Mouse (Mus musculus): ENCODE data around the gene Avpr1b.
A peak's percentile ranks its signal among the peaks of the same experiment; 100 is the strongest.

Gene Avpr1b

GRCm38 (mm10) chr1:131598905-131599304, at the start of gene Avpr1b:
TSS of gene Avpr1b (plus strand) at chr1:131599239.
- no peak for DNase-seq

DNA sequence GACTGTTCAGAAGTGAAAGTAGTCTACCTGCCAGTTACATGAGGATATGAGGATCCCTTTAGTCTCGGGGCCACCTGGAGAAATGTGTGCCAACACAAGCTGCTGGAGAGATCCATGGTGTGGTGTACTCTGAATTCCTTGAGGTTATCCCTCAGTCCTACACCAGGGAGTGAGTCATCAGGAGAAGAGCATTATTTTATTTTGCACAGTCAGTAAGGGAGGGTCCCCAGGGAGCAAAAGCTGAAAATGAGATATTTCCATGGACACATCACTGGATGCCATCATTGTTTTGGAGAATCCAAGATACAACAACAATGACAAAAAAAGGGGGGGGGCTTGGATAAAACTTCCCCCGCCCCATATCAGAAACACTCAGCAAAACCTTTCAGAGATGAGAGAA, 47.1 kb upstream of the Avpr1b start:
- DNase-seq, result no peak

DNA sequence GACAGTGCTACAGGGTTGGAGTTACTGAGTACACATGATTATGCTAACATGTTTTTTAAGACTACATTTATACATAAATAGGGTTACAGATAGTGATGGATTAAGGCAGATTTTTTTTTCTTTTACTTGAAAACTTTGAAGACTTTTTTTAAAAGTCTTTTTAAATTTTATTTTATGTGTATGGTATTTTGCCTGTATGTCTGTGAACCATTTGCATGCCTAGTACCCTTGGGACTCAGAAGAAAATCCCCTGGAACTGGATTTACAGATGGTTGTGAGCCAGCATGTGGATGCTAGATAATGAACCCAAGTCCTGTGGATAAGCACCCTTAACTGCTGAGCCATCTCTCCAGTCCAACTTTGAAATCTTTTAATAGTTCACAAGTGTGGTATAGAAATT, 45.6 kb upstream of the Avpr1b start:
- no peak for DNase-seq

DNA sequence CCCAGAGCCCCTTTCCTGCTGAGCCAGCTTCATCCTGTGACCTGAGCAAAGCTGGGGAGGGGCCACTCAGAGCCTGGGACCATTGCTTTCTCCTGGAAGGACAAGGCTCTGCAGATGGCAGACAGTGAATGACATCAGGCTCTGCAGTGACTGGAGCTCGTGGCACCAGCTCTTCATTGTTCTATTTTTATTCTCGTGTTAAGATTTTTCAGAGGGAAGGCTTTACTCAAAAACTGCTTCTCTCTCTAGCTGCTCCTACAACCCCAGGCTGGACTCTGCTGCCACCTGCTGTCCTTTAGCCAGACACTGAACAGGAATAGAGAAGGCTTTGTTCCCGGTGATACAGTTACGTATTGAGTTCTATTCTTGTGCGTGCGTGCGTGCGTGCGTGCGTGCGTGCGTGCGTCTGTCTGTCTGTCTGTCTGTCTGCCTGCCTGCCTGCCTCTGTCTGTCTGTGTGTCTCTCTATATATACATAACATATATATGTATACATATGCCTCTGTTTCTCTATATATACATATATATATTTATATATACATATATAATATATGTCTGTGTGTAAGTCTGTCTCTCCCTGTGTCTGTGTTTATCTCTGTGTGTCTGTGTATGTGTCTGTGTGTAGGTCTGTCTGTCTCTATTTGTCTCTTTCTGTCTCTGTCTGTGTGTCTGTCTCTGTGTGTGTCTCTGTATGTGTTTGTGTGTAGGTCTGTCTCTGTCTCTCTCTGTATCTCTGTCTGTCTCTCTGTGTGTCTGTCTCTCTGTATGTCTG, 43.8 kb upstream of the Avpr1b start:
- peak; percentile 41 to 50 for DNase-seq

DNA sequence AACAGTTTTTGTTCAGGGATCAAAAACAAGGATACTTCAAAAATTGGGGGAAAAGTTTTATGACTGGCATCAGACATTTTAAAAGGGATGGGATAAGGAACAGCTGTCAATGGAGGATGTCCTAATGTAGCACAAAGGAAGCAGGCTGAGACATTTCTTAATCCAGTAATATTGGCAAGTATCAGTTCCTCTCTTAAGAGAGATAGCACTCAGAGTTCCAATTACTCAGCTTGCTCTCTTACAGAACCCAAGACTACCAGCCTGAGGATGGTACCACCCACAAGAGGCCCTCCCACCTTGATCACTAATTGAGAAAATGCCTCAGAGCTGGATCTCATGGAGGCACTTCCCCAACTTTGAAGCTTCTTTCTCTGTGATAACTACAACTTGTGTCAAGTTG, 38.5 kb upstream of the Avpr1b start:
- no peak for DNase-seq

- DNase-seq, result no peak
Observed at GRCm38 (mm10) chr1:131562081-131562480, 37.0 kb upstream of the Avpr1b start.

GRCm38 (mm10) chr1:131566056-131566455, 33.0 kb upstream of the Avpr1b start:
- DNase-seq, result peak; percentile 31 to 63

DNA sequence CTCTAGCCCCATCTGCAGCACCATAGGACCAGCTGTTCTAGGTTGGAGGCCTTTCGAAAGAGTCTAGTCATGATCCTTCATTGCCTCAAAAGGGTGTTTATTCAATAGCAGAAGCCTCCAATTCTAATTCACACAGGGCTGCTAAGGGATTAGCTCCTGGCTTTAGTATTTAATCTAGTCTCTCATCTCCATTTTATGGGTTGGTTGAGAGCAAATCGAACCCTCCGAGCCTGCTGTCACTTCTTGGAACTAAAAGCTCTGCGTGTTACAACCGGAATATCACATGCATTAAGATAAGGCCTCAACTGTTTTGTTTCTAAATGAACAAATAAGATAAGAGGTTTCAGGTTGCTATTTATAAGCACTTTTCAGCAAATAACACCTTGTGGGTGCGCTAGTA, 29.3 kb upstream of the Avpr1b start:
- DNase-seq, result no peak

GRCm38 (mm10) chr1:131570391-131570790, 28.6 kb upstream of the Avpr1b start:
- no peak for DNase-seq

DNA sequence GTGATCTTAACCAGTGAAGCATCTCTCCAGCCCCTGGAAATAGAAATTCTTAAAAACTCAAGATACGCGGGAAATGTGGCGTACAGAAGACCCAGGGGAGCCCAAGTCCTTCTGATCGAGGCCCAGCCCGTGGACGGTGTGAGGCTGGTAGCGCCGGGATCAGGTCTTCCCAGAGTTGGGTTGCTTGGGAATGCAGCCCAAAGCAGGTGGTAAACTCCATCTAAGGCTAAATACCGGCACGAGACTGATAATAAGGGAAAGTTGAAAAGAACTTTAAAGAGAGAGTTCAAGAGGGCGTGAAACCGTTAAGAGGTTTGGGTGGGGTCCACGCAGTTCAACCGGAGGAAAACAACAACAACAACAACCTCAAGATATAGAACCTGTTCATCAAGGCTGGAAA, 25.3 kb upstream of the Avpr1b start:
- DNase-seq, result no peak

- no peak for DNase-seq
Observed at GRCm38 (mm10) chr1:131578943-131579680, 19.9 kb upstream of the Avpr1b start.

GRCm38 (mm10) chr1:131580389-131580788, 18.6 kb upstream of the Avpr1b start:
- DNase-seq, result no peak

- no peak for DNase-seq
Observed at GRCm38 (mm10) chr1:131583598-131583997, 15.4 kb upstream of the Avpr1b start.

- DNase-seq, result no peak
Observed at GRCm38 (mm10) chr1:131586836-131587235, 12.2 kb upstream of the Avpr1b start.

GRCm38 (mm10) chr1:131600314-131600713, 1.3 kb downstream of the Avpr1b start:
- no peak for DNase-seq

DNA sequence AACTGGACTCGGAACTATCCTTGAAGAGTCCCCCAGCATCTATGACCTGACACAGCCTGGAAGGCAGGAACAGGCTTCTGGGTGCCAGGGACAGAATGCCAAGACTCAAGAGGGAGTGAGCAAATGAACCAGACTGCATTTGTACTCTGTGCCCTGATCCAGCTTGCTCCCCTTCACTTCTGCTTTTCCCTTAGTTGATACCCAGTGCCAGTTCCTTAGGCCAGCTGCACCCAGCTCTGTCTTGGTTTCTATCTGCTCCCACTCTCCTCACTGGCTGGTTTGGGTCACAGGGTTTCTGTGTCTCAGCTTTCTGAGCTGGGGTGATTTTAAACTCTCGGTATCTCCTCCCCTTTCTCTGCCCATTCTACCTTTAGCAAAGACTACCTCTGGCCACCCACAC, 7.7 kb downstream of the Avpr1b start:
- DNase-seq, result no peak

DNA sequence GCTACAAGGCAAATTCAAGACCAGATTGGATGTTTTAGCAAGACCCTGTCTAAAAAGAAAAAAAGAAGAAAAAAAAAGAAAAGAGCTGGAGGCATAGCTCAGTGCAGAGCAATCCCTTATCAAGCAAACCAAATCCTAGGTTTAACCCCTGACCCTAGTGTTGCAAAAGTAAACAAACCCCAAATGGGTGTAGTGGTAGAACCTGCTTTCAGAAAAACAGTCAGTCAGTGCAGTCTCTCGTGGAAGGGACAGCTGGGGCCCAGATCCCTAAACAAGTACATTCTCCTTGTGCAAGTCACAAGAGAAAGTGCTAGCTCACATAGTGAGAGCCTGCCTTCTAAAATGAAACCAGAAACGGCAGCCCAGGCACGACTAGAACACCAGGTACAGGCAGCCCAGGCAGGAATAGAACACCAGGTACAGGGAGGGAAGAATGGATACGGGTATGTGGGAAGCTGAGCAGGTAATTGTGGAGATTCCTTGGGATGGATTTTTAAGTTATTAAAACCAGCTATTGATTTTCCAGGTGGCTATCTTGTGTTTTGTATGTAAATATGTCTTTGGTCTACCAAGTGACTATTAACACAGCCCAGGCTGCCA, 13.6 kb downstream of the Avpr1b start:
- DNase-seq, result peak in 1 of 2 experiments; percentile 9

GRCm38 (mm10) chr1:131613361-131614133, 14.5 kb downstream of the Avpr1b start:
- peak; percentile 50 to 57 for DNase-seq

GRCm38 (mm10) chr1:131614641-131615040, 15.6 kb downstream of the Avpr1b start:
- DNase-seq, result no peak

DNA sequence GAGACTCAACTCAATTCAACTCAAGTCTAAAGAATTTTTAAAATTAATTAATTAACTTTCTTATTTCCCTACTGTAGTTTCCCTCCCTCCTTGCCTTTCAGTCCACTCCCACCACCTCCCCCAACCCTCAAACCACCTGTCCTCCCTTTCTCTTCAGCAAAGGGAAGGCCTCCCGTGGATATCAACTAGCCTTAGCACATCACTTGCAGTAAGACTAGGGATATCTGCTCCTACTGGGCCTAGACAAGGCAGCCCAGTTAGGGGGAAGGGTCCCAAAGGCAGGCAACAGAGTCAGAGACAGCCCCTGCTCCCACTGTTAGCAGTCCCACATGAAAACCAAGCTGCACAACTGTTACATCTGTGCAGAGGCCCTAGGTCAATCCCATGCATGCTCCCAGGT, 17.1 kb downstream of the Avpr1b start:
- DNase-seq, result no peak

DNA sequence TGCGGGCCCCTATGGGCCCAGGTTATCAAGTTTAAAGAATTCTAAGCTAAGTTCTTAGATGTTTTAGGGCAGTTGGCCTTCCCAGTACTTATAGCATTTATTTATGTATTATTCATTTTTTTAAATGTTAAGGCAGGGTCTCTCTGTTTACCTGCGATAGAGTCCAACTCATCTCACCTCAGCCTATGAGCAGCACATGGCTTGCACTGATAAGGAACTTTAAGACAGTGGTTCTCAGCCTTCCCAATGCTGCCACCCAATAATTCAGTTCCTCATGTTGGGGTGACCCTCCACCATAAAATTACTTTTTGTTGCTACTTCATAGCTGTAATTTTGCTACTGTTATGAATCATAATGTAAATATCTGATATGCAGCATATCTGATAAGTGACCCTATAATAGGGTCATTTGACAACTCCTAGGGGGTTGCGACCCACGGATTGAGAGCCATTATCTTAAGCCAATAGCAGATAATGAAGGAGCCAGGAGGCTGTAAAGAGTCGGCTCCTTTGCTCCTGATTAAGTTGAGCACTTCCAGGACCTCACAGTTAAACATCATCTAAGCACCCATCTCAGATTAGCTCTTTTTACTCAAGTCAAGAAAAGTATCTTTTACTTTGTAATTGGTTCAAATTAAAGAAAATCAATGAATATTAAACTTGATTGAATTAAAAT, 17.6 kb downstream of the Avpr1b start:
- DNase-seq, result no peak

- DNase-seq, result no peak
Observed at GRCm38 (mm10) chr1:131618576-131618975, 19.5 kb downstream of the Avpr1b start.

DNA sequence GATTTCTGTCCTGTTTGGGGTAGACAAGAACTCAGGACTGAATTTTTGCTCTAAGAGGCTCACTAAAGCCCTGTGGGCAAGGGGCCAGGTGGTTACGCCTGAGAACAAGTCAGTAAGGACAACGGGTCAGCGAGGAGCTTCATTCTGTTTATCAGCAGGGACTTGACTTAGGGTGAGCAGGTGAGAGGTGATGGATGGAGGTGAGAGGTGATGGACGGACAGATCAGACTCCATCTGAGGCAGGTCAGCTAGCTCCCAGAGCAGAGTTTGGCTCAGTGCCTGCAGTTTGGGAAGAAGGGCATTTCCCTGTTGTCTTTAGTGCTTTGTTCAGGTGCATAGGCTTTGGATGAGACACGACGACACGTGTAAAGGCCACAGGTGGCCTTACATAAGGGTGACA, 20.3 kb downstream of the Avpr1b start:
- DNase-seq, result no peak

Data from thymus, adult 18-20 months (tissue).